Mouse (Mus musculus) adrenal gland, postnatal 14 days (tissue): ENCODE data around the gene Fbxw4. TPM values are rescaled to one million over a fixed set of nuclear protein-coding genes. Genes with fewer than 3 reads are reported as not detected.

Source experiments
- DNase-seq: peaks from one replicate; pipeline ENCODE4 v3.0.0; 2021; ENCODE audit warnings: mixed read lengths
- total RNA-seq: library from RNA; stranded (reverse); gene quantifications from 2 replicates; pipeline ENCODE4 v1.2.3, GENCODE M21; 2021

Gene Fbxw4
- total RNA-seq, 1 experiment from 2014 or later, result 29.5 TPM

DNA sequence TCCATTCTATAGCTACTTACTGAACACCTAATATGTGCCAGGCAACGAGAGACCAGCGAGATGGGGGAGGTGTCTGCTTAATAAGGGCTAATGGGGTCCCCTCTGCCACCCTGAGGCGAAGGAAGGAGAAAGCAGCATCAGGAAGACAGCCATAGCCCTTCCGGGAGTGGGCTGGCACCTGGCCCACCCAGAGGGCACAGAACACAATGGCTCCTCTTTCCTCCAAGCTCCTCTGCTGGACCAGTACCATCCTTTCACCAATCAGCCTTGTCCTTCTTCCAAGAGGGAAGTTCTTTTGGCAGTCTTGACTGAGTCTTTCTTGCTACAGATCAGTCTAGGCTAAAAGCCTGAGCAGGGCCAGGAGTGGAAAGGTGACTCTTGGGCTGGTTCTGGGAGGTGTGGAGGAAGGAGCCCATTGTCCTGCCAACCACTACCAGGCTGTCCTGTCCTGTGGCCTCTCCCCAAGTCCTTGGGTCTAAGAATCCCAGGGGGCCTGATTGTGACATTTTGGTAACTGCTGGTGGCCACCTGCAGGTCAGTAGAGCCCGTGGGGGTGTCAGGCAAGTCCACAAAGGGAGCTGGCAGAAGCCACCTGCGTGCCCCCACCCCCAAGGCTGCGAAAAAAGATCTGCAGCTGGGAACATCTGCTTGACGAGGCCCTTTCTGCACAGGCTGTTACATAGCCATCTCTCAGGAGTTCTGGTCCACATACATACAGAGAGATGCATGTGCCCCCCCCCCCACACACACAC, 119.3 kb downstream of the Fbxw4 start:
- peak; percentile 39 for DNase-seq

- peak; percentile 65 for DNase-seq
These were observed 122.6 kb downstream of the Fbxw4 start for GRCm38 (mm10) chr19:45537505-45537904.

DNA sequence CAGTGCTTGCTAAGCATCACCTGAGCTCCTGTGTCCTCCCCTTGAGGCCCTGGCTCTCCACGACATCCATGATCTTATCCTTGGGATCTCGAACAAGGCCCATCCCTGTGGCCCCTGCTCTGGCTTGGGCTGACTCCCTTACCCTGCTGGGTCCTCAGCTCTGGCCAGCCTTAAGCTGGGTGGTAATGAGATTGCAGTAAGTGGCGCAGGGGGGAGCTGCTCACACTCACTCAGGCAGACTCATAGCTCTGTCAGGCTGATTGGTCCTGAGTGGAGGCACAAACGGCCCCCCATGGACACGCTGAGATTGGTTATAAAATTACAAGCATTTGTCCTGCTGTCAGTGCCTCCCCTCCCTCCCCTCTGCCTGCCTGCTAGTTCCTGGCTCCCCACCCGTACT, 124.2 kb downstream of the Fbxw4 start:
- DNase-seq, result no peak

GRCm38 (mm10) chr19:45535214-45535735, 124.8 kb downstream of the Fbxw4 start:
- peak; percentile 61 for DNase-seq

GRCm38 (mm10) chr19:45533617-45534016, 126.5 kb downstream of the Fbxw4 start:
- peak; percentile 53 for DNase-seq

- no peak for DNase-seq
These were observed 128.6 kb downstream of the Fbxw4 start for GRCm38 (mm10) chr19:45531554-45531953.

DNA sequence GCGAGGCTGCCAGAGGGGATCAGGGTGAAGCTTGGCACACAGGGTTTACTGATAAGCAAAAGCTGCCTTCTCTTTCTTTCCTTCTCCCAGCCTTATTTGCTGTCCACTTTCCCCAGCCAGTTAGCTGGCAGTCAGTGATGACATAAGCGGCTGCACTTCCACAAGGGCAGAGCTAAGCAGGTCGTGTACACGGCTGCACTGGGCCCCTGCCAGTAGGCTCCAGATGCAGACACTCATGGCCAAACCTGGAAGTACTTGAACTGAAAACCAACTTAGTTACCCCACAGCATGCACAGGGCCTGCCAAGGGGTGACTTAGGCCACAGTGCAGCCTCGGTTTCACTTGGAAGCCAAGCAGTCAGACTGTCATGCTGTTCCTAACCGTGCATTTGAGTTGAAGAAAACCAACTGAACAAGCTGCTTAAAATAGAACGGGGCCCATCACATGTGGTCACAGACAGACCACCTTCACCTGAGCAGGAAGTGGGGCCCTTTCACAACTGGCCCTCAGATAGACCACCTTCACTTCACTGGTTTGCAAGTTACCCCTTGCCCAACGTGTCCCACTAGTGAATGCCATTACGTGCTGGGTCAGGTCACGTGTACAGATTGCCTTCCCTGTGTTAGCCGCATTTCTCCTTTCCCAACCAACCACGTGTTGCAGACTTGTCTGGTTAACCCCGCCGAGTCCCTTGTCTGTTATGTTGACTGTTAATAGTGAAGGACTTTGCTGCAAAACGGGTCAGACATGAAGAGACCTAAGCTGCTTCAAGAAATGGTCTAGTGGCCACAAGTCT, 129.7 kb downstream of the Fbxw4 start:
- peak; percentile 73 for DNase-seq

DNA sequence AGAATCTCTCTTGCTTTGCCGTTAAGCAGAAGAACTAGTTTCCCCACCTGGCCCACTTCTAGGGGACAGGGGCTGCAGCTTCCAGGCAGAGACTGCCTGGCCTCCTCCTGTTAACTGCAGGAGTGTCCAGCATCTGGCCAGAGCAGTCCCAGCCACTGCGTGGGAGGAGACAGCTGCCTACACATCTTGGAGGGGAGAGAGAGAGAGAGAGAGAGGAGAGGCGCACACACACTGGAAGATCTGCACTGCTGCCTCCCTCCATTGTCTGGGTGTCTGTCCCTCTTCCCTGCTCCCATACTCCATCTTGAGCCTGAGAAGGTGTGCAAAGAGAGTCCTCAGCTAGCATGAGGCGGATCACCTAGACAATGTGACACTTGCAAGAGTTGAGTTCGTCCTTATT, 130.8 kb downstream of the Fbxw4 start:
- DNase-seq, result no peak

Other genes starting within 250 kb of the Fbxw4 start
- 9.3 and 11.3 TPM in 2 replicates for gene Poll, start 99.8 kb downstream of the Fbxw4 start, total RNA-seq
- 21.1 and 22.6 TPM in 2 replicates for gene Gm17018, start 99.7 kb downstream of the Fbxw4 start, total RNA-seq
- gene Fgf8, start 82.6 kb upstream of the Fbxw4 start, total RNA-seq, result not detected in 2 replicates
- 27.1 and 33.6 TPM in 2 replicates for gene Npm3, start 89.3 kb upstream of the Fbxw4 start, total RNA-seq
- gene Mgea5, start 123.5 kb upstream of the Fbxw4 start, total RNA-seq, result 71.8 and 76.5 TPM in 2 replicates
- 0.19 and 0.38 TPM in 2 replicates for gene Kcnip2, start 155.7 kb upstream of the Fbxw4 start, total RNA-seq